Mouse (Mus musculus) ES-Bruce4 (cell line): ENCODE data around the gene Bsn.

ENCODE experiments used
- CTCF ChIP-seq: IDR thresholded peaks from one replicate; pipeline ENCODE4 v1.8.1; 2011; ENCODE audit warnings: low read depth, low read length
- EP300 ChIP-seq: IDR thresholded peaks from 2 replicates; pipeline ENCODE4 v1.6.1; 2011; ENCODE audit warnings: low read depth, low read length; ENCODE audit not compliant: insufficient read depth

- TF ChIP-seq EP300 (no peak), CTCF (no peak)
These were observed 42.6 kb downstream of the Bsn start for GRCm38 (mm10) chr9:108147606-108148005.
